Mouse (Mus musculus): ENCODE measurements at regions not wholly inside any gene's neighbourhood (a gene's known extent, or its start where the extent isn't known, plus 50 kb on each side); places are given as distances from the start of the nearest gene placed in this dataset.
"Not testable (repeated sequence)": the region's sequence is repeated elsewhere in the genome, so short reads cannot be mapped to it uniquely, and the experiment has no call there.

DNA sequence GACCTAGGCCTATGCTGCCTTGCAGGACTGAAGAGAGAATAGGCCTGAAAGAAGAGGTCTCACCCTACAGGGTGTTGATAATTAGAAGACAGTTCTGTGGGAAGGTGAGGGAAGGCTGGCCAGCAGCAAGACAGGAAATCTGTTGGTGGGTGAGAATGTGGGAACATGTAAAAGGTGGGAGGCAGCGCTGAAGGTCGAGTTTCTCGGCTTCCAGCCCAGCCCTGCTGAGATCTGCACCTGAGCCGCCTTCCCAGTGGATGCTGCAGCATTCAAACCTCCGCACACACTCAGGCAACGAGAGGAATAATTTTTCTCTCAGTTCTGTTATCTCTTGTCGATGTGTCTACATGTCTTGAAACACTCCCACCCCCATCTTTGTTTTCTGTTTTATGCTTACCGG, 89.9 kb upstream of the Atp1b1 start:
- no peak for DNase-seq (ENCODE audit: inconsistent age in 2 of 2, low spot score in 1 of 2)

DNA sequence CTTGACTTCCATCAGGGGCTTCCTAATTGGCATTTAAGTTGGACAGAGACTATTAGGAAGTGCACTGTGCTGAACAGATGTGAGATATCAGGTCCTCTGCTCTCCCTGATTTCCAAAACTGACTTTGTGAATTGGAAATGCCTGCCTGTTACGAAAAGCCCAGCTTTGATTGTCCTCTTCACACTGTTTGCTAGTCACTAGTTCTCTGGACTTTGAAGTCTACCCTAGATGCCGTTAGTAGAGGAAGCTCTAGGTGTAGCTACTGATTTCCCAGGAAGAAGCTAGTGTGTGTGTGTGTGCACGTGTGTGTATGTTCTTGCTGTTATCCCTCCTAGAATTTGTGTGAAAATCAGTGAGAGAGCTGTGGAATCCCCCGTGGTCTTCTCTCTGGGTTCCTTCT, 87.7 kb upstream of the Atp1b1 start:
- DNase-seq (ENCODE audit: inconsistent age in 2 of 2, low spot score in 1 of 2) = no peak

DNA sequence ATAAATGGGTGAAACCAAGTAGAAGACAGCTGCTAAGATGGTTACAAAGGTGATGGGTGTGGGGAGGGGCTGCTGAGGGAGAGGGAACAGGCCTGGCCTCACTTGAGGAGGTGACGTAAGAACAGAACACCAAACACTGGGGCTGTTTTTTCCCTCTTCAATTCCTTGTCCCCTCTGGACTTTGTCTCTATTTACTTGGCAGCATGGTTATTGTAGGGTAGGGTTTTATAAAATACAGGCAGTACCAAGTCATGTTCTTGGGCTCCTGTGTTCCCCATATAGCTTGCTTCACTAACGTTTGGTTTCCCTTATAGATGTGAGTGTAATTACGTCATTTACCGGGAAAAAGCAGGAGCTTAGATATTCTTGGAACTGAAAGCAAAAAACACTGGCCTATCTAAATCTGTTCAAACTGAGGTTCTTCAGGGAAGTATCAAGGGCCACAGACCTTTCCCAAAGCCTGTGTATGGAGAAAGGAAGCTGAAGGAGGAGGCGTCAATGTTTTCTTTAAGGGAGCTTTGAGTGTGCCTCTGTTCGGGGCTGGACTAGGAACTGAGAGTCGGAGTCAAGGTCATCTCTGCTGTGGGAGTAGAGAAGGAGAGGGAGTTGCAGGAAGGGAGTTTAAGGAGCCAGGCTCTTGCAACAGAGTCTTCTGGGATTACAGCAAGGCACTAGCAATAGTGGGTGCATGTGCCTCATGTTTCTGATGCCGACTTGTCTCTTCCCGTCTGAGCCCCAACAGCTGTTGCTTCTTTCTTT, 85.1 kb upstream of the Atp1b1 start:
- DNase-seq (ENCODE audit: inconsistent age in 2 of 2, low spot score in 1 of 2) = peak in 1 of 2 experiments; percentile 57

DNA sequence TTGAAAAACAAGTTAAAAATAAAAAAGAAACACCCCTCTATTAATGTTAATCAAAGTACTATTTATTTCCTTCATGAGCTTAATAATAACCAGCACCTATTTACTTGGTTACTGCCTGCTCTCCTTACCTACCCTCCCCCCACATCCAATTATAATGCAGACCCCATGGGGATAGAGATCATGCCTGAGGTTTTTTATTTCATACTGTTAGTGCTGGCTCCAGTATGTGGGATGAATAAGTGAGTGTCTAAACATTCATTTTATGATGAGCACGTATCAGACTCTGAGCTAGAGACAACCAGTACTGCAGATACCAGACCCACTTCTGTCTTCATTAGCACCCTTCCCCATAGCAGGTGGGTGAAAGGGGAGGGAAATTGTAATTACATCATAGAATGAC, 83.6 kb upstream of the Atp1b1 start:
- no peak for DNase-seq (ENCODE audit: inconsistent age in 2 of 2, low spot score in 1 of 2)

DNA sequence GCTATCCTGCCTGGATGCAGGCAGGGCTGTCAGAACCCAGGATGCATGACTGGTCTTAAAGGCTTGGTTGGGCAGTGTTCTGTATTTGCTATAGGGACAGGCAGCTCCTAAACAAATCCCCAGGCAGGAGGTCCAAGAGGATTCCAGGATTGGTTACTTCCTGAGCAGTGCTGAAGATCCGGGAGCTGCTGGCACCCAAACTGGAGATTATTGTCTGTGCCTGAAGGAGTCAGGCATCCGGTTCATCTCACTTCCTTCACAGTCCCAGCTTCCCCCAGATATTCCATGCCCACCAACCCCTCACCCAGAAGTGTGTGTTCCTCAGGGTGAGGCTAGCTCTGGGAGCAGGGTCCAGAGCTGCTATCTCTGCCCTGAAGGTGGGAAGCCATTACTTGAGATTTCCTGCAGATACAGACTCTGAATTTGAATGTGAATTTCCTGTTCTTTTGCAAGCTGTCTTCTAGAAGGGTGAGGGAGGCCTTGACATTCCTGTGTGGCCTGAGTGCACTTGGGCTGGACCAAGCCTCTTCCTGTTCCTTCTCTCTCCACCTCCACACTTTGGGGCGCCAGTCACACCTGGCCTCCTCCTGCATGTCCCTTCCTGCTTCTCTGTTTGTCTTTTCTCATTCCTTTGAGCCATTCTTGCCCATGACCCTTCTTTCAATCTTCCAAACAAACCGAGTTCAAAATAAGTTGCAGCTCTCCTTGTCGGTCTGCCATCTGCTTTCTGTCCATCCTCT, 80.3 kb upstream of the Atp1b1 start:
- DNase-seq (ENCODE audit: inconsistent age in 2 of 2, low spot score in 1 of 2) = no peak

DNA sequence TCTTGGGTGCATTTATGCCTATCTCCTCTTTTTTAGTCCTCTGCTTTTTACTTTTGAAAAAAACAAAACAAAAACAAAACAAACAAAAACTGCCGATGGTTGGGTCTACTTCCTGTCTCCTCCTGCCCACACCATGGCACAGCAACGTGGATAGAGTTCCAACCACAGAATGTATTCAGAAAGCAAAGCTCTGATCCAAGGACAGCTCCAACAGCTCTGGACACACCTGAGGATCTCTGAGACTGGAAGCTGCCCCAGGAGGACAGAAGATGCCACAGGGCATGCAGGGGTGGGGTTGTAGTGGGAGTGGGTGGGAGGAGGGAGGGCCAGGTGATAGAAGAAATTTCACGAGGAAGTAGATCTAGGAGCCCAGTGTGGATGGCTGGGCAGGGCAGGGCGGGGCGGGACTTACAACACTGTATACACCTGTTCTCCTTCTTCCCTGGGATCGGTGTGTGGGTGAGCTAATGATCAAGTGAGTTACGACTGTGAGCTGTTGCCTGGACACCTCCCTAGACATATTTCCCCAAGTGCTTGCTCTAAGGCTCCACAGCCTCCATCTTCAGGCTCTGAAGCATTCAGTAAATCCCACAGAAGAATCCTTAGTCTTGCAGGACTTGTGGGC, 79.3 kb upstream of the Atp1b1 start:
- DNase-seq (ENCODE audit: inconsistent age in 2 of 2, low spot score in 1 of 2) = no peak

DNA sequence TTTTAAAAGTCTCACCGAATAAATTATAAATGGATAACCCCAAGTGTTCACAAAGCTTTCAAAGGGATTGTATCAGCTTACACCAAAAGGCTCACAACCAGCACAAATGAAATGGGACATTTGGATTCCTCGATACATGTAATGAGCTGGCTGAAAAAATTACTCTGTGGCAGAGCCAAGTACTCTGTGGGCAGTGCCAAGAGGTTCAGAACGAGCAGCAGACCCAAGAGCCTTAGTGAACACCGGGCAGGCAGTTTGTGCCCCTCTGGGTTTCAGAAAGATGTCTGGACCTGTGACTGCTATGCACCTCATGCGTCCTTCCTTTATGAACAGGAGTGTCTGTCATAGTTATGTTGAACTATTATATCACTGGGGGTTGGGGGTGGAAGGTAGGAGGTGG, 74.0 kb upstream of the Atp1b1 start:
- no peak for DNase-seq (ENCODE audit: inconsistent age in 2 of 2, low spot score in 1 of 2)

DNA sequence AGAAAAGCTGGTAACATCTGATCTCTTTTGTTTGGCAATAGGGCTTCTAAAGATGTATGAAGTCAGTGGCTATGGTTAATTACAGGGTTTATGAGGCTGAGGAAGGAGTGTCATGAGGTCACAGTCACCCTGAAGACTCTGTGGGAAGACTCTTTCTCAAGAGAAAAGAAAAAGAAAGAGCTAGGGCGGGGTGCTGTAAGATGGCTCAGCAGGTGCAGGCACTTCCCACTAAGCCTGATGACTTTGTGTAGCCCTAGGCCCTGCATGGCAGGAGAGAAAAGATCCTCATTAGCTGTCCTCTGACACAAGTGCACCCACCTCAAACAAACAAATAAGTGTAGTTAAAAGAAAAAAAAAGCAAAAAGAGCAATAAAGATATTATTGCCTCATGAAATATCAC, 73.6 kb upstream of the Atp1b1 start:
- DNase-seq (ENCODE audit: inconsistent age in 2 of 2, low spot score in 1 of 2) = no peak

DNA sequence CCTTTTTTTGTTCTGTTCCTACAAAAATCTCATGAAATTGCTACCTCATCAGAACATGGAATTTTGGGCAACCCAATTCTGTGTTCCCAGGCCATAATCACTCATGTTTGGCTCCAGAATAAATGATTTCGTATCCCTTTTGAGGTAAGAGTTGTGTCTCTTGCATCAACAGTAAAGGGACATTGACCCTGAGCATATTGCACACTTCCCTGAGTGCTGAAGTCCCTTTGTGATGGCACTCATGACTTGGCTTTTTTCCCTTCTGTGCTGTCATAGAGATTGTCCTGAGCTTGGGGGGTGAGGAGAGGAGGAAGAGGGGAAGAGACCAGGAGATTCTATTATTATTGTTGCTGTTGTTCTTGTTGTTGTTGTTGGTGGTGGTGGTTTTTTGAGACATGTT, 68.6 kb upstream of the Atp1b1 start:
- no peak for DNase-seq (ENCODE audit: inconsistent age in 2 of 2, low spot score in 1 of 2)

DNA sequence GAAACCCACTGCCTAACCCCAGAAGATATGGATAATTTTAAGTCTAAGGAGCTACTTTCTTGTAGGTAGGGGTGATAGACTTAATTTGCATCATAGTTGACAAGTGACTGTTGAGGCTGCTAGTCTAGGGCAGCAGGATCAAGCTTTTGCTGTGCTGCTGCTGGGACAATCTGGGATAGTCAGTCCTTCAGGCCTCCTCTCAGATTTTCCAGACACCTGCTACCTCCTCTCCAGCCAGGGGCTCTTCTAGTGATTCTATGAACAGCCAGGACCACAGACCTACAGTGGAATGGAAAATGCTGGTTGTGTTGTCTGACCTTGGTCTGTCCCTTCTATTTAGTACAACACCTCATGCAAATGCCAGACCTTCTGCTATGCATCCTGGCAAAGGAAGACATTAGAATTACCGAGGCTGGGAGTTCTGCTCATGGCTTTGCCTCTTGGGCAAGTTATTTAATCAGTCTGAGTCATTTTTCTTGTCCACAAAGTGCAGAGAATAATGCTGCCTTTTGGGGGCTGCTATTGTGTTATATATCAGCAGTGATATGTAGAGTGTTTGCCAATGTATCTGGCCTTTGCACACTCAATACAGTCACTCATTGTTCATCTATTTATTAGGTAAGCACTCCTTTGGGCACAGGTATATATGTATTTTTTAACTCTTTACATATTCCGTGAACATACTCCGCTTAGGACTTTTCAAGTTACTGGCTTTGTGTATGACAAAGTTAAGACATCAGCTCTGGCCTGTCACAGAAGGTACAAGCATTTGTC, 64.4 kb upstream of the Atp1b1 start:
- no peak for DNase-seq (ENCODE audit: inconsistent age in 2 of 2, low spot score in 1 of 2)

DNA sequence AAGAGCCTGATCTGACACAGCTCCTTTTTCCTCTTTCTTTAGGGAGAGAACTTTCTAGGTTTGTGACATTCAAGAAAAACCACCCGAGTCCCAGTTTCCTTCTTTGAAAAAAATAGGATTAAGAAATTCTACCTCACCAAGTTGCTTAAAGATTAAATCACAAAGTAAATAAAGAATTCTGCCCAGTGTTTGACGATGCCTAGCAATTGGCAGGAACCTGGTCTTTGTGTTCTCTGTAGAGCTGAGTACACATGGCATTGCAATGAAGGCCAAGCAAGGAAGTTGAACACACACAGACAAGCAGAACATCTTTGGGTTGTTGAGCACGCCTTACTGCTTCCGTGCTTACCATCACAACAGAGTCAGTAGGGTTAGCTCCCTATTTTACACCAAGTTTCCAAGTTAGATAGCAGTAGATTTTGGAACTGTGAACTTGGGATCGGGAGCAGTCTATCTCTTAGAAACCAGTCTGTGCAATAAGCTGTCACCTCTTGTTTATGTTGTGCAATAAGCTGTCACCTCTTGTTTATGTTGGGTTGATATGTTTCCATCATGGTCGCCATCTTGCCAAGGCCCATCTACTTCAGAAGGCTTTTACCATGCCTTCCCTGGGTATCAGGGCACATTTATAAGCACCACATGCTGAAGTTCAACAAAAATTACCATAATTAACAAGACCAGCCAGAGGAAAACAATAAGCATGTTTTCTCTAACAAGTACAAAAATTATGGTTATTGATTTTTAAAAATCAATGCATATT, 63.4 kb upstream of the Atp1b1 start:
- DNase-seq (ENCODE audit: inconsistent age in 2 of 2, low spot score in 1 of 2) = no peak

DNA sequence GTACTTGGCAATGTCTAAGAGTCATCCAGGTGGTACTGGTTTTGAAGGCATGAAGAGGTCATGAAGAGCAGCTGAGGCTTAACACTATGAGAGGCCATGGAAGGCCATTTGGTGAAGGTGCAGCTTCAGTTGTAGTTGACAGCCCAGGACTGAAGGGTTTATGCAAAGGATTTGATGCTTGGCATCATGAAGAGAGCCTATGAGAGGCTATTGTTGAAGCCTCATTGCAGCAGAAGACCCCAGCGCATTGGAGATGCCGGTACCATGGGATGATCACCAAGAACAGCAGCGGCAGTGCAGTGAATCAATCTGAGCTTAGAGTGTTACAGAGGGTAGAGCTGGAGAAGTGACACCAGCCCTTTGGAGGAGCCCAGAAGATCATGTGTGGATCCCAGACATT, 60.7 kb upstream of the Atp1b1 start:
- DNase-seq (ENCODE audit: inconsistent age in 2 of 2, low spot score in 1 of 2) = no peak

DNA sequence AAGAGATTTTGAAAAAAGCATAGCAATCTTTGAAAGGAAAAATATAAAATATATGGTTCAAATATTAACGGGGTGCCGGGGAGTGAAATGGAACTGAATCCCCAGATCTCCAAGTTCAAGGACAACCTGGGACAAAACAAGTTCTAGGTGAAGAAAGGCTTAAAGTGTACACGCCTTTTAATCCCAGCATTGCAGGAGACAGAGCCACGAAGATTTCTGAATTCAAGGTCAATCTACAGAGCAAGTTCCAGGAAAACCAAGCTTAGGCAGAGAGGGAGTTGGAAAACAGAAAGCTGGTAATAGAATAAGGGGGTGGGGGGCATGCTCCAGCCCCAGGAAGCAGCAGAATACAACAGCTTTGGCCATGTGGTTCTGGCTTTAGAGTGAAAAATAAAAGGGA, 60.2 kb upstream of the Atp1b1 start:
- no peak for DNase-seq (ENCODE audit: inconsistent age in 2 of 2, low spot score in 1 of 2)

DNA sequence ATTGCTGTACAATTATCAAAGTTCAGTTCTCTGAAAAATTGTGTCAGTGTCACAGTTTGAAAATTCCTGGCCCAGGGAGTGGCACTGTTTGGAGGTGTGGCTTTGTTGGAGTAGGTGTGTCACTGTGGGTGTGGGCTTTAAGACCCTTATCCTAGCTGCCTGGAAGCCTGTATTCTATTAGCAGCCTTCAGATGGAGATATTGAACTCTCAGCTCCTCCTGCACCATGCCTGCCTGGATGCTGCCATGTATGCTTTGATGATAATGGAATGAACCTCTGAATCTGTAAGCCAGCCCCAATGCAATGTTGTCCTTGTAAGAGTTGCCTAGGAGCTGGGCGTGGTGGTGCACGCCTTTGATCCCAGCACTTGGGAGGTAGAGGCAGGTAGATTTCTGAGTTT, 59.2 kb upstream of the Atp1b1 start:
- not testable (repeated sequence) for DNase-seq (ENCODE audit: inconsistent age in 2 of 2, low spot score in 1 of 2)

DNA sequence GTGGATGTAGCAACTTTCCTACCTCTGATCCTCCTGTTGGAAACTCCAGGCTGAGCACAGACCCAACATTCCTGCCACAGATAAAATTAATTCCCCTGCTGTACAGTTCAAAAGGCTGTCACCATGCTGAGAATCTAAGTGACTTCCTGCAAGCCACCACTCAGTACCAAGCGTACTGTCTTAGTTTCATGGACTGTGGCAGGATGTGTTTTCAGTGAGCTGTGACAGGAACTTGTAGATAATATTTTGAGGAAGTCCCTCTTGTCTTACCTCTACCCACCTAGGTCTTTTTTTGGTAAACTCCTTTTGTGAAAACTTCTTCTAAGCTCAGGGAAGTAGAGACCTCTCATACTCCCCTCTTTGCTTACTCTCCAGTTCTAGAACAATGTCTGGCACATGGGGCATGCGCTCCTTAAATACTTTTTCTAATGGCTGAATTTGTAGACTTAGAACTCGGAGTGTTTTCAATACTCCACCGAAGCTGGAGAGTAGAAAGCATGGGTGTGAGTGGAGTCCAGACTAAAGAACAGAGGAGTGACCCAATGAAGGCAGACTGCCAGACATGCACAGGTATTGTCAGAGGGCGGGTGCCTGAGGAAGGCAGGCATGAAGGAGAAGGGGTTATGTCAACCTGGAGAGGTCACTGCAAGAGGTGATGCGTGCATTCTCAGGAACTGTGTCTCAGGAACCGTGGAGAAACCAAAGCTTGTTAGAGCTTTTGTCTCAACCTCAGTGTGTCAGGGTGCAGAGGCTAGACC, 53.7 kb upstream of the Atp1b1 start:
- no peak for DNase-seq (ENCODE audit: inconsistent age in 2 of 2, low spot score in 1 of 2)

DNA sequence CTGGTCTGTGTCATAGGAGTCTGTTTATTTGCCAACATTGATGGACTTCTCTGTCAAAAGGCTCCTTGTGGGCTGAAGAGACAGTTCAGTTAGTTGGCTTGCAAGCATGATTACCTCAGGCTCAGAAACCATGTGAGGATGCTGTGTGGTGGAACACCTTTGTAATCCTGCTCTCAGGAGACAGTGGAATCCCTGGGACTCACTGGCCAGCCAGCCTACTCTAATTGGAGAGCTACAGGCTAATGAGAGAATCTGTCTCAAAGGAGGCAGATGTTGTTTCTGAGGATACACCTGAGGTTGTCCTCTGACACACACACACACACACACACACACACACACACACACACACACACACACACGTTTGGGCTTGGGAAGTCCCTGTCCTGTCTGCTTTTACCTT, 51.1 kb upstream of the Atp1b1 start:
- no peak for DNase-seq (ENCODE audit: inconsistent age in 2 of 2, low spot score in 1 of 2)

DNA sequence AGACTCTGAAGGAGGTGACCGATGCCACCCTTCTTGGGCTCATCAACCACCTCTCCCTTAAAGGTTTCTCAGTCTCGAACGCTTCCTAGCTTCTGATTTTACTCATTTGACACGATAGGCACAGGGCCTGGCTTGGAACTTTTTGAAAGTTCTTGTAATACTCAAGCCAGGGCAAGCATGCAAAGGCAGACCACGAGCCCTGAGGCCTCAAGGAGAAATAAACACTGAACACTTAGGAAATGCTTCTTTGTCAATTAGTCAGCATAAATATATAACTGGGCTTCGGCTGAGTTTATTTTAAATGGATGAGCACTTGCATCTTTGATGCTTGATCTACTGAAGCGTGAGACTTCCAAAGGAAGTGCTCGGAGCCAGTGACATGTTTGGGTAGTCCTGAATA, 50.4 kb upstream of the Atp1b1 start:
- DNase-seq (ENCODE audit: inconsistent age in 2 of 2, low spot score in 1 of 2) = no peak

DNA sequence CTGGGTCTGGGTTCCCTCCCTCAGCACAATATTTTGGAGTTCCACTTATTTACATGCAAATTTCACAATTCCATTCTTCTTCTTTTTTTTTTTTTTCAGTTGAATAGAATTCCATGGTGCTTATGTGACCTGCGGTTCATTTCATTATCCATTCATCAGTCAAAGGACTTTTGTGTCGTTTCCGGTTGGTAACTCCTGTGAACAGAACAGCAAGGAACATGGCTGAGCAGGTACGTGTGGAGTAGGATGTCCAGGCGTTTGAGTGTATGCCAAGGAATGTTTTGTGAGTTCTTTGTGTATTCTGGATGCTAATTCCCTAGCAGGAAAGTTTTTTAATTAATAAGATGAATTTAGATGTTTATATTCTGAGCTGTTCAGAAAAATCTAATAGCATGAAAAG, 50.0 kb upstream of the Atp1b1 start:
- no peak for DNase-seq (ENCODE audit: inconsistent age in 2 of 2, low spot score in 1 of 2)
